ENCODE assay signal across 25 mouse cellular contexts in genomic region chr10:33366521-33366920, GRCm38 (mm10).
"Had no signal": no experiment of that assay in that cellular context is flagged by ENCODE, and none has a peak within 500 bp of the region (broad histone marks: within the 10 kb centered on the region; RNA-seq: fewer than 3 reads in every experiment).

No protein-coding gene starts in this region.

- DNase-seq: gastrocnemius, postnatal 10 days; gastrocnemius, postnatal 25 days; heart, adult 18-20 months; heart, postnatal 10 days; heart, postnatal 4 days; kidney, adult 18-20 months; kidney, adult 8-10 months; kidney, postnatal 10 days; kidney, postnatal 25 days; kidney, postnatal 4 days; liver; liver, embryonic 13.5 days had no signal

- H3K27ac ChIP-seq: heart, embryonic 10.5 days; hindbrain, embryonic 10.5 days; hindbrain, embryonic 12.5 days; hindbrain, embryonic 14.5 days; intestine, embryonic 15.5 days; layer of hippocampus, adult 2 months; left cerebral cortex, adult 2 months; limb, embryonic 10.5 days; limb, embryonic 12.5 days; liver, embryonic 13.5 days had no signal

- H3K4me3 ChIP-seq: heart, embryonic 10.5 days; heart, embryonic 12.5 days; hindbrain, embryonic 10.5 days; hindbrain, embryonic 12.5 days; intestine, embryonic 15.5 days; layer of hippocampus, adult 2 months; left cerebral cortex, adult 2 months; limb, embryonic 10.5 days; limb, embryonic 12.5 days; liver, embryonic 13.5 days had no signal

- ATAC-seq: hindbrain, embryonic 16.5 days; inflammation-experienced regulatory T-cells, adult 6 months; intestine, embryonic 15.5 days; intestine, postnatal 0 days had no signal
